Mouse (Mus musculus): ENCODE measurements around the gene Erbb3. TPM values are rescaled to one million over a fixed set of nuclear protein-coding genes. Genes with fewer than 3 reads are reported as not detected.
A peak's percentile ranks its signal among the peaks of the same experiment; 100 is the strongest.

The Erbb3 gene
- total and polyA plus RNA-seq, 2 experiments from 2014 or later: 3.1 to 10.6 TPM

DNA sequence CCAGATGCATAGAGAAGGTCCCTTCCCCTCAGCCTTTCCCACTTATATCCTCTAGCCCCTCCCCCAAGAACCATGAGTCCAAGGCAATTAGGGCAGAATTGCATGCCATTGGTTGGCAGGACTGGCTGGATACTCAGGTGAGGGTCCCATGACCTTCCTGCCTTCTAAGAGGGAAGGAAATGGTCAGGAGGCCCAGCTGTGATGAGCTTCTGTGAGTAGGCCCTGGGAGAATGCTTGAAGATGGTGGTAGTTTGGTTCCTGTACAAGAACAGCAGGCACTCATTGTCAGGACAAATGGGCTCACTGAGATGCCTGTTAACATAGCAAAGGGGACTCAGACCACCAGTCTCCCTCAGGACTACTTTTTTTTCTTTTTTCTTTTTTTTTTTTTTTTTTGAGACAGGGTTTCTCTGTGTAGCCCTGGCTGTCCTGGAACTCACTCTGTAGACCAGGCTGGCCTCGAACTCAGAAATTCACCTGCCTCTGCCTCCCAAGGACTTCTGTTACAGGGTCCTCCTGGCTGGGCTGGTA is 51.0 kb downstream of the Erbb3 start:
- no peak overlapping the region for H3K9ac ChIP-seq (replicated peaks; ENCODE audit: low read depth, low read length)
- no peak overlapping the region for H3K4me3 ChIP-seq (ENCODE audit: low read depth, low read length)
- H3K9me3 ChIP-seq (replicated peaks; ENCODE audit: control insufficient read depth, low read length): no peaks in the 10 kb centered on the region
- no peaks in the 10 kb centered on the region; the same call in 1 of the 2 replicates for H3K4me1 ChIP-seq (ENCODE audit: control insufficient read depth, insufficient read depth)
- H3K4me2 ChIP-seq (ENCODE audit: low read depth, low read length): no peak overlapping the region
- peaks cover 15% of the 10 kb centered on the region for H3K36me3 ChIP-seq (replicated peaks; ENCODE audit: control insufficient read depth, insufficient read depth, low read length)
- H3K27me3 ChIP-seq (ENCODE audit: control insufficient read depth, insufficient read depth, low read length): no peaks in the 10 kb centered on the region
- no peak for TF ChIP-seq CTCF (IDR thresholded peaks at IDR 0.05; ENCODE audit: low read depth)
- no peak for TF ChIP-seq EP300 (IDR thresholded peaks at IDR 0.05; ENCODE audit: low read depth)
- DNase-seq (ENCODE audit: low spot score): no peak
- WGBS: 80% methylated on average over 1 of the region's 1 CpGs
- no peak overlapping the region for H3K27ac ChIP-seq (ENCODE audit: low read depth)
- ATAC-seq (ENCODE audit: insufficient read depth, low read depth): no peak

- Histone ChIP-seq H3K4me2 (ENCODE audit: low read depth, low read length) (peak overlapping the region; percentile 46), H3K4me3 (ENCODE audit: low read depth, low read length) (peak overlapping the region; percentile 11; the same call in 1 of the 2 replicates), H3K4me1 (ENCODE audit: control insufficient read depth, insufficient read depth) (no peaks in the 10 kb centered on the region), H3K9ac (replicated peaks; ENCODE audit: low read depth, low read length) (no peak overlapping the region), H3K9me3 (replicated peaks; ENCODE audit: control insufficient read depth, low read length) (no peaks in the 10 kb centered on the region), H3K27me3 (ENCODE audit: control insufficient read depth, insufficient read depth, low read length) (no peaks in the 10 kb centered on the region), H3K36me3 (replicated peaks; ENCODE audit: control insufficient read depth, insufficient read depth, low read length) (no peaks in the 10 kb centered on the region), H3K27ac (ENCODE audit: low read depth) (peak overlapping the region; percentile 28)
- 13% methylated on average over 18 of the region's 18 CpGs for WGBS
- DNase-seq (ENCODE audit: low spot score) (peak; percentile 83), ATAC-seq (ENCODE audit: insufficient read depth, low read depth) (peak; percentile 94)
- TF ChIP-seq CTCF (IDR thresholded peaks at IDR 0.05; ENCODE audit: low read depth) (peak; percentile 95), EP300 (IDR thresholded peaks at IDR 0.05; ENCODE audit: low read depth) (no peak)
Observed at GRCm38 (mm10) chr10:128536266-128536940, 53.0 kb downstream of the Erbb3 start.

GRCm38 (mm10) chr10:128535624-128536265 is 53.7 kb downstream of the Erbb3 start:
- TF ChIP-seq CTCF (IDR thresholded peaks at IDR 0.05; ENCODE audit: low read depth): no peak
- no peak for TF ChIP-seq EP300 (IDR thresholded peaks at IDR 0.05; ENCODE audit: low read depth)
- H3K27ac ChIP-seq (ENCODE audit: low read depth): no peak overlapping the region
- no peaks in the 10 kb centered on the region for H3K9me3 ChIP-seq (replicated peaks; ENCODE audit: control insufficient read depth, low read length)
- ATAC-seq (ENCODE audit: insufficient read depth, low read depth) (no peak), DNase-seq (ENCODE audit: low spot score) (no peak)
- H3K4me2 ChIP-seq (ENCODE audit: low read depth, low read length): peak overlapping the region; percentile 46
- no peaks in the 10 kb centered on the region for H3K36me3 ChIP-seq (replicated peaks; ENCODE audit: control insufficient read depth, insufficient read depth, low read length)
- H3K4me3 ChIP-seq (ENCODE audit: low read depth, low read length): no peak overlapping the region
- H3K9ac ChIP-seq (replicated peaks; ENCODE audit: low read depth, low read length): no peak overlapping the region
- H3K4me1 ChIP-seq (ENCODE audit: control insufficient read depth, insufficient read depth): no peaks in the 10 kb centered on the region
- H3K27me3 ChIP-seq (ENCODE audit: control insufficient read depth, insufficient read depth, low read length): no peaks in the 10 kb centered on the region
- 76% methylated on average over 4 of the region's 4 CpGs for WGBS

GRCm38 (mm10) chr10:128535206-128535605 is 54.2 kb downstream of the Erbb3 start:
- no peak overlapping the region for H3K27ac ChIP-seq (ENCODE audit: low read depth)
- H3K36me3 ChIP-seq (replicated peaks; ENCODE audit: control insufficient read depth, insufficient read depth, low read length): no peaks in the 10 kb centered on the region
- 87% methylated on average over 2 of the region's 2 CpGs for WGBS
- DNase-seq (ENCODE audit: low spot score) (no peak), ATAC-seq (ENCODE audit: insufficient read depth, low read depth) (no peak)
- H3K9ac ChIP-seq (replicated peaks; ENCODE audit: low read depth, low read length): no peak overlapping the region
- no peaks in the 10 kb centered on the region for H3K4me1 ChIP-seq (ENCODE audit: control insufficient read depth, insufficient read depth)
- TF ChIP-seq CTCF (IDR thresholded peaks at IDR 0.05; ENCODE audit: low read depth) (no peak), EP300 (IDR thresholded peaks at IDR 0.05; ENCODE audit: low read depth) (no peak)
- no peak overlapping the region for H3K4me2 ChIP-seq (ENCODE audit: low read depth, low read length)
- no peak overlapping the region for H3K4me3 ChIP-seq (ENCODE audit: low read depth, low read length)
- H3K9me3 ChIP-seq (replicated peaks; ENCODE audit: control insufficient read depth, low read length): no peaks in the 10 kb centered on the region
- no peaks in the 10 kb centered on the region for H3K27me3 ChIP-seq (ENCODE audit: control insufficient read depth, insufficient read depth, low read length)

- H3K9me3 ChIP-seq (replicated peaks; ENCODE audit: control insufficient read depth, low read length): no peaks in the 10 kb centered on the region
- H3K4me1 ChIP-seq (ENCODE audit: control insufficient read depth, insufficient read depth): no peaks in the 10 kb centered on the region
- H3K27ac ChIP-seq (ENCODE audit: low read depth): peak overlapping the region; percentile 50
- ATAC-seq (ENCODE audit: insufficient read depth, low read depth) (no peak), DNase-seq (ENCODE audit: low spot score) (no peak)
- peaks cover 1% of the 10 kb centered on the region for H3K36me3 ChIP-seq (replicated peaks; ENCODE audit: control insufficient read depth, insufficient read depth, low read length)
- WGBS: 26% methylated on average over 28 of the region's 28 CpGs
- H3K9ac ChIP-seq (replicated peaks; ENCODE audit: low read depth, low read length): peak overlapping the region; percentile 41
- no peaks in the 10 kb centered on the region for H3K27me3 ChIP-seq (ENCODE audit: control insufficient read depth, insufficient read depth, low read length)
- peak overlapping the region; percentile 93 for H3K4me3 ChIP-seq (ENCODE audit: low read depth, low read length)
- TF ChIP-seq CTCF (IDR thresholded peaks at IDR 0.05; ENCODE audit: low read depth) (no peak), EP300 (IDR thresholded peaks at IDR 0.05; ENCODE audit: low read depth) (no peak)
- peak overlapping the region; percentile 98 for H3K4me2 ChIP-seq (ENCODE audit: low read depth, low read length)
Observed at GRCm38 (mm10) chr10:128526366-128527356, 62.8 kb downstream of the Erbb3 start.
